Mouse (Mus musculus) kidney, embryonic 14.5 days (tissue): ENCODE data around the gene Bckdhb. TPM values are rescaled to one million over a fixed set of nuclear protein-coding genes. Genes with fewer than 3 reads are reported as not detected.

ENCODE experiments used
- ATAC-seq: fragments of 200-750 bp; cut with Nextera tagmentation; 2 replicates; pipeline ENCODE4 v1.8.0; 2017; ENCODE audit warnings: moderate number of reproducible peaks, mild to moderate bottlenecking, moderate TSS enrichment, moderate library complexity; ENCODE audit not compliant: low FRiP score, low TSS enrichment
- H3K27ac ChIP-seq: fragments of 300-500 bp; sonication (generic); 2 replicates; pipeline ENCODE4 v1.5.1; 2014; ENCODE audit warnings: low read depth, mild to moderate bottlenecking, low read length, moderate library complexity, mixed read lengths
- H3K27me3 ChIP-seq: fragments of 300-500 bp; sonication (generic); 2 replicates; pipeline ENCODE4 v1.6.1; 2014; ENCODE audit warnings: mild to moderate bottlenecking, low read length; ENCODE audit not compliant: control insufficient read depth, insufficient read depth
- H3K36me3 ChIP-seq: fragments of 300-500 bp; sonication (generic); 2 replicates; pipeline ENCODE4 v1.6.1; 2014; ENCODE audit warnings: low read length, mixed read lengths; ENCODE audit not compliant: control insufficient read depth, insufficient read depth
- H3K4me1 ChIP-seq: fragments of 300-500 bp; sonication (generic); 2 replicates; pipeline ENCODE4 v1.6.1; 2014; ENCODE audit warnings: low read length, mixed read lengths; ENCODE audit not compliant: control insufficient read depth, insufficient read depth
- H3K4me2 ChIP-seq: fragments of 300-500 bp; sonication (generic); replicated peaks from 2 replicates; pipeline ENCODE4 v1.6.1; 2014; ENCODE audit warnings: low read depth, mild to moderate bottlenecking, low read length
- H3K4me3 ChIP-seq: fragments of 300-500 bp; sonication (generic); 2 replicates; pipeline ENCODE4 v1.5.1; 2014; ENCODE audit warnings: mild to moderate bottlenecking, low read length
- H3K9ac ChIP-seq: fragments of 300-500 bp; sonication (generic); 2 replicates; pipeline ENCODE4 v1.6.1; 2014; ENCODE audit warnings: low read depth, mild to moderate bottlenecking, low read length, moderate library complexity
- H3K9me3 ChIP-seq: fragments of 300-500 bp; sonication (generic); 2 replicates; pipeline ENCODE4 v1.6.1; 2016; ENCODE audit warnings: low read length; ENCODE audit not compliant: control insufficient read depth
- WGBS: fragments of 180-500 bp; shearing (Covaris S2); extraction: QIAGEN DNeasy Blood & Tissue Kit; methylation state at CpG from one replicate; pipeline ENCODE4 v1.1.7; 2014; 5-methylcytosine and 5-hydroxymethylcytosine counted together
- polyA plus RNA-seq: library from polyadenylated mRNA; unstranded; fragments of >200 nt; fragmentation: Nextera tagmentation; extraction: Ambion mirVana; gene quantifications from 2 replicates; pipeline ENCODE4 v1.2.1, GENCODE M21; 2014

The Bckdhb gene
- polyA plus RNA-seq, 1 experiment from 2014 or later: 55.9 TPM

DNA sequence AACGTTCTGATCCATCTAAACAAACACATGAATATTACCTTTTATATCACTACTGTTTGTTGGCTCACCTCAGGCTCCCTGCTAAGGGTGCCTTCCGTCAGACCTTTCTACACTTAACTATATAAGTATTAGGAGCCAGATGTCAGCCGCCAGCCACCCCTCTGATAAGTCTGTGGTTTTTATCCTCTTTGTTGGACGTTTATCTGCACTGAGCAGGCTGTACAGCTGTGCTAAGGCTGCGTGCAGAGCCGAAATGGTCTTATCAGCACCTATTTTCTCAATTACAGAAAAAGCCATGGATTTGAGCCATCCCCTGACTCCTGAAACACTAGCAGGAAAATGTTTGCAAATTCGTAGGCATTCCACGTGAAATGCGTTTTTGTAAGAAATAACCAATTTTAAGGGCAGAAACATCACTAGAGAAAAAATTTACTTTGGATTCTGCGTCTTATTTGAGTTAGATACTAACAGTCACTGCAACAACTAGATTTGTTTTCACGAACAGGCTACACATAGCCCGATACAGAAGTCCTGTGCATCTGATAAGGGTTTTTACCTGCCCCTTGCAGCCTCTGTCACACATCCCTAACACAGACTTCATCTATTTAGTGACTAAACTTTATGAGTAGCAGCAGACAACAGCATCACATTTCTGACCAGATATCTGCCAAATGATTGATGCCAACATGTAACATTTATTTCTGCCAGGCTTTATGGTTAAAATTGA is 188.1 kb downstream of the Bckdhb start:
- Histone ChIP-seq H3K4me3 (no peak overlapping the region), H3K4me2 (no peak overlapping the region), H3K4me1 (peaks cover 7% of the 10 kb centered on the region; the same call in 1 of the 2 replicates), H3K9ac (no peak overlapping the region), H3K27ac (no peak overlapping the region), H3K36me3 (no peaks in the 10 kb centered on the region), H3K9me3 (no peaks in the 10 kb centered on the region), H3K27me3 (no peaks in the 10 kb centered on the region)
- 79% methylated on average over 12 of the region's 12 CpGs for WGBS
- ATAC-seq: no peak

DNA sequence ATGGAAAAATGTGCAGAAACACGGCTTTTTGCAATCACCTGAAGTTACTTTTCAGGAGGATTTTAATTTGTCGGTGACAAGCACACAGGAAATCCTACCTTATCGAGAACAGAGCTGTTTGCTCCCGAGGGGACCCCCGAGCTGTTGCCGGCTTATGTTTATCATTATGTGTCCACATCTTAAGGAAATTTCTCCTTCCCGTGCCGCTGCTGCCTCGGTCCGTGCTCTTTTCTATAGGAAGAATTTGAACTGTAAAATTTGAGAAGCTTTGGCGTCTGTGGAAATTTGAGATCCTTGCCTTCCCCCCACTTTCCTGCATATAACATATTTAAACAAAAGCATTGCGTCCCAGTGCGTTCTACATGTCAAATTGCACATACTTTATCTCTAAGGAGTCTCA is 189.3 kb downstream of the Bckdhb start:
- Histone ChIP-seq H3K36me3 (no peaks in the 10 kb centered on the region), H3K4me2 (peak overlapping the region; percentile 18), H3K9ac (no peak overlapping the region), H3K27ac (no peak overlapping the region), H3K9me3 (no peaks in the 10 kb centered on the region), H3K4me3 (no peak overlapping the region; the same call in 1 of the 2 replicates), H3K4me1 (peaks cover 7% of the 10 kb centered on the region; the same call in 1 of the 2 replicates), H3K27me3 (no peaks in the 10 kb centered on the region)
- WGBS: 46% methylated on average over 13 of the region's 13 CpGs
- ATAC-seq: no peak

- Histone ChIP-seq H3K9ac (no peak overlapping the region), H3K36me3 (no peaks in the 10 kb centered on the region), H3K4me1 (no peaks in the 10 kb centered on the region), H3K27ac (no peak overlapping the region), H3K27me3 (no peaks in the 10 kb centered on the region), H3K9me3 (no peaks in the 10 kb centered on the region), H3K4me3 (no peak overlapping the region), H3K4me2 (no peak overlapping the region)
- 69% methylated on average over 5 of the region's 5 CpGs for WGBS
- peak; percentile 71; the same call in 1 of the 2 replicates for ATAC-seq
These were observed 192.4 kb downstream of the Bckdhb start for GRCm38 (mm10) chr9:84117337-84117736.

- WGBS: 96% methylated on average over 5 of the region's 5 CpGs
- Histone ChIP-seq H3K9ac (no peak overlapping the region), H3K9me3 (no peaks in the 10 kb centered on the region), H3K4me1 (no peaks in the 10 kb centered on the region), H3K27me3 (no peaks in the 10 kb centered on the region), H3K27ac (no peak overlapping the region), H3K36me3 (no peaks in the 10 kb centered on the region), H3K4me3 (no peak overlapping the region), H3K4me2 (no peak overlapping the region)
- no peak for ATAC-seq
These were observed 200.1 kb downstream of the Bckdhb start for GRCm38 (mm10) chr9:84124996-84125395.

GRCm38 (mm10) chr9:84130338-84130737 is 205.4 kb downstream of the Bckdhb start:
- no peak for ATAC-seq
- H3K36me3 ChIP-seq: no peaks in the 10 kb centered on the region
- H3K9ac ChIP-seq: no peak overlapping the region
- H3K9me3 ChIP-seq: no peaks in the 10 kb centered on the region
- no peaks in the 10 kb centered on the region for H3K27me3 ChIP-seq
- WGBS: 88% methylated on average over 6 of the region's 6 CpGs
- H3K4me3 ChIP-seq: no peak overlapping the region
- no peaks in the 10 kb centered on the region for H3K4me1 ChIP-seq
- no peak overlapping the region for H3K4me2 ChIP-seq
- H3K27ac ChIP-seq: no peak overlapping the region

DNA sequence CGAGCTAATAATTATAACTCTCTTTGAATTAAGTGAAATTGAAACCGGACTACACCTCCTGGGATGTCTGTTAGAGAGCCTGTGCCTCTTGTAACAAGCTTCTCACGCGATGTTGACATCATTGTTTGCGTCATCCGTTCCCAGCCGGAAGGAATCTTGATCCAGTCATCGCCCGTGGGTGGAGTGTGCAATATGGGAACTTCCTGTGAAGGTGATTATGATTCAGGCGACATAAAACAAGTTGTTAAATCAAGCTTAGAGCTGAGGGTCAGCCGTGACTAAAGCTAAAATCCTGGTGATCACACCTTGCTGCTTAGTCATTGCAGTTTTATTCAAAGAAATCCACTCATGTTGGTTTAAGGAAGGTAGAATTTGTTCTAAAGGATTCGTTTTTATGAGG is 210.1 kb downstream of the Bckdhb start:
- Histone ChIP-seq H3K27me3 (no peaks in the 10 kb centered on the region), H3K4me3 (no peak overlapping the region), H3K9me3 (no peaks in the 10 kb centered on the region), H3K4me1 (no peaks in the 10 kb centered on the region), H3K9ac (no peak overlapping the region), H3K36me3 (no peaks in the 10 kb centered on the region), H3K4me2 (no peak overlapping the region), H3K27ac (no peak overlapping the region)
- ATAC-seq: no peak
- WGBS: 80% methylated on average over 12 of the region's 12 CpGs

DNA sequence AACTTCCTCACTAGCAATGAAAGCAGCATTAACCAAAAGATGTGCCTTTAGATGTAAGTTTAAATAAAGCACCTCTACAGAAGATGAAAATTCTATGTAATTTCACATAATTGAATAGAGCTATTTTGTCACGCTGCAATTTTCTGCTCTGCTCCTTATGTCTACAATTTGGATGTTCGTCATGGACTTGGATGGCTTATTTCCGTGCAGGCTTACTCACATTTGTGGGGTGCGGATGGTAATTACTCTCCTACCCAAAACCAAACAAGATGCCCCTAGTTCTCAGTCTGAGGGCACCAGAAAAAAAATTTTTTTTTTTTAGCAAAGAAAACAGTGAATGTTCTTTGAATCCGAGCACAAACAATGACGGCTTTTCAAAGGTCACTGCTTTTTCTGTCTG is 212.2 kb downstream of the Bckdhb start:
- WGBS: 90% methylated on average over 6 of the region's 6 CpGs
- Histone ChIP-seq H3K4me1 (no peaks in the 10 kb centered on the region), H3K36me3 (no peaks in the 10 kb centered on the region), H3K9me3 (no peaks in the 10 kb centered on the region), H3K27ac (no peak overlapping the region), H3K27me3 (no peaks in the 10 kb centered on the region), H3K9ac (no peak overlapping the region), H3K4me3 (no peak overlapping the region), H3K4me2 (no peak overlapping the region)
- no peak for ATAC-seq

GRCm38 (mm10) chr9:84148124-84148523 is 223.2 kb downstream of the Bckdhb start:
- H3K4me3 ChIP-seq: no peak overlapping the region
- H3K27me3 ChIP-seq: no peaks in the 10 kb centered on the region
- no peak overlapping the region for H3K4me2 ChIP-seq
- no peak for ATAC-seq
- H3K9ac ChIP-seq: no peak overlapping the region
- no peaks in the 10 kb centered on the region for H3K9me3 ChIP-seq
- no peak overlapping the region for H3K27ac ChIP-seq
- WGBS: 79% methylated on average over 2 of the region's 2 CpGs
- no peaks in the 10 kb centered on the region for H3K4me1 ChIP-seq
- no peaks in the 10 kb centered on the region for H3K36me3 ChIP-seq
